In the genomic region with DNA sequence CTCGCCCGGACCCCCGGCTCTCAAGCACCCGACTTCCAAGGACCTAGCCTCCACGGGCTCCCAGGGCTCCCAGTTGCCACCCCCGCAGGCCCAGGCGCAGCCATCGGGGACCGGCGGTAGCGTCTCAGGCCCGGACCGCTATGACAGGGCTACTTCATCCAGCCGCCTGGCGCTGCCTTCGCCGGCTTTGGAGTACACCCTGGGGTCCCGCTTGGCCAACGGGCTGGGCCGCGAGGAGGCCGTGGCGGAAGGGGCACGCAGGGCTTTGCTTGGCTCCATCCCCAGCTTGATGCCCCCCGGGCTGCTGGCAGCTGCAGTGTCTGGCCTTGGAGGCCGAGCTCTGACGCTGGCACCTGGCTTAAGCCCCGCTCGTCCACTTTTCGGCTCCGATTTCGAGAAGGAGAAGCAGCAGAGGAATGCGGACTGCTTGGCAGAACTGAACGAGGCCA, we compare ENCODE assay signal across 7 mouse cellular contexts. TPM values are rescaled to one million over a fixed set of nuclear protein-coding genes. Genes with fewer than 3 reads are reported as not detected.
DNase-seq lines count a peak whose midpoint lies in the region; ATAC-seq lines count a peak whose summit lies in the region.

No protein-coding gene starts in this region.

- no peaks in the 10 kb centered on the region for H3K27me3 ChIP-seq in megakaryocyte, embryonic 14.5 days (replicated peaks)
- no peaks in the 10 kb centered on the region for H3K27me3 ChIP-seq in forebrain, embryonic 12.5 days
- no peaks in the 10 kb centered on the region for H3K27me3 ChIP-seq in intestine, embryonic 16.5 days (replicated peaks; ENCODE audit: control insufficient read depth, insufficient read depth, low read length)
- H3K27me3 ChIP-seq in neural tube, embryonic 11.5 days (ENCODE audit: control insufficient read depth, insufficient read depth, low read length): no peaks in the 10 kb centered on the region

- WGBS in forebrain, embryonic 12.5 days: 8% methylated on average over 32 of the region's 34 CpGs
- 3% methylated on average over 34 of the region's 34 CpGs for WGBS in intestine, embryonic 16.5 days
- 6% methylated on average over 29 of the region's 34 CpGs for WGBS in neural tube, embryonic 11.5 days

- no peaks in the 10 kb centered on the region for H3K9me3 ChIP-seq in megakaryocyte, embryonic 14.5 days
- H3K9me3 ChIP-seq in forebrain, embryonic 12.5 days: no peaks in the 10 kb centered on the region
- H3K9me3 ChIP-seq in intestine, embryonic 16.5 days (ENCODE audit: control insufficient read depth, low read length): no peaks in the 10 kb centered on the region
- no peaks in the 10 kb centered on the region for H3K9me3 ChIP-seq in neural tube, embryonic 11.5 days (ENCODE audit: control insufficient read depth, low read length)

- peaks cover 77% of the 10 kb centered on the region for H3K4me1 ChIP-seq in megakaryocyte, embryonic 14.5 days
- H3K4me1 ChIP-seq in forebrain, embryonic 12.5 days: peaks cover 57% of the 10 kb centered on the region
- peaks cover 54% of the 10 kb centered on the region for H3K4me1 ChIP-seq in intestine, embryonic 16.5 days (ENCODE audit: control insufficient read depth, insufficient read depth, low read length)
- H3K4me1 ChIP-seq in neural tube, embryonic 11.5 days (ENCODE audit: control insufficient read depth, insufficient read depth, low read length): peaks cover 26% of the 10 kb centered on the region

- H3K4me3 ChIP-seq in megakaryocyte, embryonic 14.5 days (replicated peaks): peak overlapping the region; percentile 99
- H3K4me3 ChIP-seq in forebrain, embryonic 12.5 days (replicated peaks): peak overlapping the region; percentile 98
- H3K4me3 ChIP-seq in intestine, embryonic 16.5 days (ENCODE audit: low read length): peak overlapping the region; percentile 86
- peak overlapping the region; percentile 95 for H3K4me3 ChIP-seq in neural tube, embryonic 11.5 days (ENCODE audit: low read depth, low read length)

- H3K9ac ChIP-seq in forebrain, embryonic 12.5 days: peak overlapping the region; percentile 97
- H3K9ac ChIP-seq in intestine, embryonic 16.5 days (ENCODE audit: low read depth, low read length): peak overlapping the region; percentile 90
- peak overlapping the region; percentile 86 for H3K9ac ChIP-seq in neural tube, embryonic 11.5 days (ENCODE audit: low read length)

- H3K4me2 ChIP-seq in forebrain, embryonic 12.5 days: peak overlapping the region; percentile 99
- H3K4me2 ChIP-seq in intestine, embryonic 16.5 days (ENCODE audit: low read depth, low read length): peak overlapping the region; percentile 99
- H3K4me2 ChIP-seq in neural tube, embryonic 11.5 days (ENCODE audit: low read depth): peak overlapping the region; percentile 99

- DNase-seq in adrenal gland, postnatal 10 days: peak; percentile 68
- DNase-seq in neural tube, embryonic 11.5 days (ENCODE audit: low spot score): no peak
- no peak for DNase-seq in layer of hippocampus, adult 9-10 months (ENCODE audit: low spot score)

- H3K27ac ChIP-seq in forebrain, embryonic 12.5 days: peak overlapping the region; percentile 91
- peak overlapping the region; percentile 98 for H3K27ac ChIP-seq in intestine, embryonic 16.5 days (ENCODE audit: low read length)
- H3K27ac ChIP-seq in neural tube, embryonic 11.5 days (ENCODE audit: low read depth, low read length): peak overlapping the region; percentile 76; the same call in 1 of the 2 replicates

- peaks cover 26% of the 10 kb centered on the region for H3K36me3 ChIP-seq in megakaryocyte, embryonic 14.5 days (replicated peaks; ENCODE audit: low read length)
- H3K36me3 ChIP-seq in forebrain, embryonic 12.5 days (replicated peaks): peaks cover 31% of the 10 kb centered on the region
- peaks cover 11% of the 10 kb centered on the region for H3K36me3 ChIP-seq in intestine, embryonic 16.5 days (ENCODE audit: control insufficient read depth, insufficient read depth, low read length)
- peaks cover 9% of the 10 kb centered on the region; the same call in 1 of the 2 replicates for H3K36me3 ChIP-seq in neural tube, embryonic 11.5 days (ENCODE audit: control insufficient read depth, insufficient read depth, low read length)

- no peak for ATAC-seq in megakaryocyte, adult 5-6 weeks (ENCODE audit: poor library complexity, severe bottlenecking)
- no peak for ATAC-seq in forebrain, embryonic 12.5 days (ENCODE audit: low FRiP score)
- no peak for ATAC-seq in intestine, embryonic 16.5 days
- ATAC-seq in neural tube, embryonic 11.5 days (ENCODE audit: insufficient read depth, low FRiP score, low TSS enrichment): no peak

RNA-seq across cellular contexts. Expression of gene Irf2bp1, which starts 0.8 kb away (rescaled TPM):
- polyA plus RNA-seq in megakaryocyte, embryonic 14.5 days (2012; ENCODE audit: insufficient read depth, low replicate concordance): 53.2 and 120 TPM in 2 replicates
- 11.4 and 14.5 TPM in 2 replicates for total RNA-seq in megakaryocyte, adult 5-6 weeks (2015)
- total RNA-seq in megakaryocyte, adult 5-6 weeks (2017): 6.9 and 8.2 TPM in 2 replicates
- total RNA-seq in adrenal gland, postnatal 10 days (2021): 10 to 100 TPM; 36.9 to 37.2 TPM
- 36.2 and 39.8 TPM in 2 replicates for polyA plus RNA-seq in forebrain, embryonic 12.5 days (2016; fragmentation: Nextera tagmentation; extraction: Ambion mirVana)
- polyA plus RNA-seq in intestine, embryonic 16.5 days (2015; fragmentation: Nextera tagmentation; extraction: Ambion mirVana): 17.0 and 17.1 TPM in 2 replicates
- 27.2 and 31.4 TPM in 2 replicates for polyA plus RNA-seq in neural tube, embryonic 11.5 days (2014; fragmentation: Nextera tagmentation; extraction: Ambion mirVana)

RNA-seq across cellular contexts. Expression of gene Mypop, which starts 13.6 kb away (rescaled TPM):
- polyA plus RNA-seq in megakaryocyte, embryonic 14.5 days (2012; ENCODE audit: insufficient read depth, low replicate concordance): 2.5 and 6.7 TPM in 2 replicates
- total RNA-seq in megakaryocyte, adult 5-6 weeks (2015): 0.25 TPM in 1 of 2 replicates, not detected in the other
- 0.15 and 0.24 TPM in 2 replicates for total RNA-seq in megakaryocyte, adult 5-6 weeks (2017)
- 1 to 10 TPM; 6.4 to 6.8 TPM for total RNA-seq in adrenal gland, postnatal 10 days (2021)
- 3.3 and 4.6 TPM in 2 replicates for polyA plus RNA-seq in forebrain, embryonic 12.5 days (2016; fragmentation: Nextera tagmentation; extraction: Ambion mirVana)
- 1.7 TPM in 2 replicates for polyA plus RNA-seq in intestine, embryonic 16.5 days (2015; fragmentation: Nextera tagmentation; extraction: Ambion mirVana)
- polyA plus RNA-seq in neural tube, embryonic 11.5 days (2014; fragmentation: Nextera tagmentation; extraction: Ambion mirVana): 4.4 and 4.7 TPM in 2 replicates

RNA-seq across cellular contexts. Expression of gene Nanos2, which starts 17.5 kb away (rescaled TPM):
- not detected in 2 replicates for polyA plus RNA-seq in megakaryocyte, embryonic 14.5 days (2012; ENCODE audit: insufficient read depth, low replicate concordance)
- total RNA-seq in megakaryocyte, adult 5-6 weeks (2015): not detected in 2 replicates
- not detected in 2 replicates for total RNA-seq in megakaryocyte, adult 5-6 weeks (2017)
- total RNA-seq in adrenal gland, postnatal 10 days (2021): not detected
- polyA plus RNA-seq in forebrain, embryonic 12.5 days (2016; fragmentation: Nextera tagmentation; extraction: Ambion mirVana): 0.24 and 0.28 TPM in 2 replicates
- polyA plus RNA-seq in intestine, embryonic 16.5 days (2015; fragmentation: Nextera tagmentation; extraction: Ambion mirVana): not detected in 2 replicates
- polyA plus RNA-seq in neural tube, embryonic 11.5 days (2014; fragmentation: Nextera tagmentation; extraction: Ambion mirVana): 0.29 TPM in 1 of 2 replicates, not detected in the other

RNA-seq across cellular contexts. Expression of gene Foxa3, which starts 18.7 kb away (rescaled TPM):
- polyA plus RNA-seq in megakaryocyte, embryonic 14.5 days (2012; ENCODE audit: insufficient read depth, low replicate concordance): not detected in 2 replicates
- not detected in 2 replicates for total RNA-seq in megakaryocyte, adult 5-6 weeks (2015)
- not detected in 2 replicates for total RNA-seq in megakaryocyte, adult 5-6 weeks (2017)
- 10 to 100 TPM in 1 of 2 experiments, 1 to 10 TPM in 1; 4.8 to 14.0 TPM for total RNA-seq in adrenal gland, postnatal 10 days (2021)
- polyA plus RNA-seq in forebrain, embryonic 12.5 days (2016; fragmentation: Nextera tagmentation; extraction: Ambion mirVana): 0.09 TPM in 1 of 2 replicates, not detected in the other
- 28.5 and 30.8 TPM in 2 replicates for polyA plus RNA-seq in intestine, embryonic 16.5 days (2015; fragmentation: Nextera tagmentation; extraction: Ambion mirVana)
- polyA plus RNA-seq in neural tube, embryonic 11.5 days (2014; fragmentation: Nextera tagmentation; extraction: Ambion mirVana): not detected in 2 replicates

RNA-seq across cellular contexts. Expression of gene Sympk, which starts 19.5 kb away (rescaled TPM):
- 176 and 205 TPM in 2 replicates for polyA plus RNA-seq in megakaryocyte, embryonic 14.5 days (2012; ENCODE audit: insufficient read depth, low replicate concordance)
- 48.4 and 54.7 TPM in 2 replicates for total RNA-seq in megakaryocyte, adult 5-6 weeks (2015)
- 26.6 and 30.4 TPM in 2 replicates for total RNA-seq in megakaryocyte, adult 5-6 weeks (2017)
- total RNA-seq in adrenal gland, postnatal 10 days (2021): 10 to 100 TPM; 78.0 to 89.0 TPM
- polyA plus RNA-seq in forebrain, embryonic 12.5 days (2016; fragmentation: Nextera tagmentation; extraction: Ambion mirVana): 50.6 and 53.2 TPM in 2 replicates
- 23.5 and 24.1 TPM in 2 replicates for polyA plus RNA-seq in intestine, embryonic 16.5 days (2015; fragmentation: Nextera tagmentation; extraction: Ambion mirVana)
- polyA plus RNA-seq in neural tube, embryonic 11.5 days (2014; fragmentation: Nextera tagmentation; extraction: Ambion mirVana): 30.5 and 35.6 TPM in 2 replicates
